Mouse (Mus musculus) lung, postnatal 0 days (tissue): Measurements from ENCODE around the gene Faap100. TPM values are rescaled to one million over a fixed set of nuclear protein-coding genes. Genes with fewer than 3 reads are reported as not detected.

Experiments
- ATAC-seq: fragments of 200-750 bp; cut with Nextera tagmentation; 2 replicates; pipeline ENCODE4 v1.8.0; 2017; ENCODE audit warnings: moderate library complexity
- DNase-seq: peaks from one replicate; pipeline ENCODE4 v3.0.0-alpha.2; 2016; ENCODE audit warnings: low spot score
- H3K27ac ChIP-seq: fragments of 300-500 bp; sonication (generic); 2 replicates; pipeline ENCODE4 v1.5.1; 2014; ENCODE audit warnings: antibody characterized with exemption, mild to moderate bottlenecking, low read length, mixed read lengths
- H3K27me3 ChIP-seq: fragments of 300-500 bp; sonication (generic); replicated peaks from 2 replicates; pipeline ENCODE4 v1.6.1; 2014; ENCODE audit warnings: low read length, mixed read lengths; ENCODE audit not compliant: insufficient read depth
- H3K36me3 ChIP-seq: fragments of 300-500 bp; sonication (generic); 2 replicates; pipeline ENCODE4 v1.6.1; 2014; ENCODE audit warnings: low read length, mixed read lengths; ENCODE audit not compliant: insufficient read depth
- H3K4me1 ChIP-seq: fragments of 300-500 bp; sonication (generic); 2 replicates; pipeline ENCODE4 v1.6.1; 2014; ENCODE audit warnings: antibody characterized with exemption, low read depth, low read length, mixed read lengths; ENCODE audit not compliant: insufficient read depth
- H3K4me2 ChIP-seq: fragments of 300-500 bp; sonication (generic); replicated peaks from 2 replicates; pipeline ENCODE4 v1.6.1; 2014; ENCODE audit warnings: low read depth, mild to moderate bottlenecking, low read length, moderate library complexity, mixed read lengths
- H3K4me3 ChIP-seq: fragments of 300-500 bp; sonication (generic); 2 replicates; pipeline ENCODE4 v1.5.1; 2014; ENCODE audit warnings: low read depth, low read length
- H3K9ac ChIP-seq: fragments of 300-500 bp; sonication (generic); replicated peaks from 2 replicates; pipeline ENCODE4 v1.6.1; 2014; ENCODE audit warnings: low read depth, mild to moderate bottlenecking
- H3K9me3 ChIP-seq: fragments of 300-500 bp; sonication (generic); 2 replicates; pipeline ENCODE4 v1.6.1; 2016; ENCODE audit warnings: low read length, mixed read lengths
- CTCF ChIP-seq: IDR thresholded peaks from 2 replicates; pipeline ENCODE4 v1.5.1; 2016; ENCODE audit warnings: antibody characterized with exemption, mild to moderate bottlenecking
- EP300 ChIP-seq: IDR thresholded peaks from 2 replicates; pipeline ENCODE4 v1.6.1; 2016; ENCODE audit warnings: antibody characterized with exemption, mild to moderate bottlenecking, control low read depth
- WGBS: fragments of 180-500 bp; shearing (Covaris S2); extraction: QIAGEN DNeasy Blood & Tissue Kit; methylation state at CpG from one replicate; pipeline ENCODE4 v1.1.7; 2014; 5-methylcytosine and 5-hydroxymethylcytosine counted together
- microRNA-seq: library from miRNA; unstranded; fragments of <30 nt; microRNA quantifications from one replicate; pipeline ENCODE4, GENCODE M21; 2016
- polyA plus RNA-seq: library from polyadenylated mRNA; unstranded; fragments of >200 nt; fragmentation: Nextera tagmentation; extraction: Ambion mirVana; gene quantifications from 2 replicates; pipeline ENCODE4 v1.2.1, GENCODE M21; 2015

Gene Faap100
- polyA plus RNA-seq, 1 experiment from 2014 or later: 18.1 TPM

DNA sequence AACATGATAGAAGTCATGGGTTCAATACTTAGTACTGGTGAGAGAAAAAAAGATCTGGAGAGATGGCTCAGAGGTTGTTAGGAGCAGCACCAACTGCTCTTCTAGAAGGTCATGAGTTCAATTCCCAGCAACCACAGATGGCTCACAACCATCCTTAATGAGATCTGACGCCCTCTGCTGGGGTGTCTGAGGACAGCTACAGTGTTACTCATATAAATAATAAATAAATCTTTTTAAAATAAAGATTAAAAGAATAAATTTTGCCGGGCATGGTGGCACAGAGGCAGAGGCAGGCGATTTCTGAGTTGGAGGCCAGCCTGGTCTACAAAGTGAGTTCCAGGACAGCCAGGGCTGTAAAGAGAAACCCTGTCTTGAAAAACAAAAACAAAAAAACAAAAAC is 39.8 kb downstream of the Faap100 start:
- H3K36me3 ChIP-seq: no peaks in the 10 kb centered on the region
- no peak overlapping the region for H3K9ac ChIP-seq
- no peaks in the 10 kb centered on the region for H3K27me3 ChIP-seq
- H3K4me3 ChIP-seq: no peak overlapping the region
- H3K9me3 ChIP-seq: no peaks in the 10 kb centered on the region
- WGBS: 67% methylated on average over 3 of the region's 3 CpGs
- no peak overlapping the region for H3K4me2 ChIP-seq
- no peaks in the 10 kb centered on the region for H3K4me1 ChIP-seq
- no peak for DNase-seq
- TF ChIP-seq EP300 (no peak), CTCF (no peak)
- no peak for ATAC-seq
- H3K27ac ChIP-seq: no peak overlapping the region

DNA sequence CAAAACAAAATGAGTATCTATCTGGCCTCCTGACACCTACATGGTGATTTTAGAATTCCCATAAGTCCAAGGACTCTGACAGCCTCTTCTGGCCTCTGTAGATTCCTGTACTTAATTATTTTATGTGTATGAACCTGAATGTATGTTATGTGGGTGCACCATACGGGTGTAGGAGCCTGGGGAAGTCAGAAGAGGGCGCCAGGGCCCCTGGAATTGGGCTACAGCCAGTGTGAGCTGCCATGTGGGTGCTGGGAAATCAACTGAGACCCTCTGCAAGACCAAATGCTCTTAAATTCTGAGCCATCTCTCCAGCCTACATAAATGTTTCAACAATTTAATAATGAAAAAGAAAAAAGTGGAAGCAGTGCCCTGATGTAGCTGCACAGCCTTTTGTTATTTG is 41.1 kb downstream of the Faap100 start:
- Histone ChIP-seq H3K4me1 (no peaks in the 10 kb centered on the region), H3K27ac (no peak overlapping the region), H3K9ac (no peak overlapping the region), H3K36me3 (no peaks in the 10 kb centered on the region), H3K4me2 (no peak overlapping the region), H3K9me3 (no peaks in the 10 kb centered on the region), H3K4me3 (no peak overlapping the region), H3K27me3 (no peaks in the 10 kb centered on the region)
- ATAC-seq (no peak), DNase-seq (peak; percentile 3)
- WGBS: 23% methylated on average over 2 of the region's 2 CpGs
- TF ChIP-seq EP300 (no peak), CTCF (no peak)

DNA sequence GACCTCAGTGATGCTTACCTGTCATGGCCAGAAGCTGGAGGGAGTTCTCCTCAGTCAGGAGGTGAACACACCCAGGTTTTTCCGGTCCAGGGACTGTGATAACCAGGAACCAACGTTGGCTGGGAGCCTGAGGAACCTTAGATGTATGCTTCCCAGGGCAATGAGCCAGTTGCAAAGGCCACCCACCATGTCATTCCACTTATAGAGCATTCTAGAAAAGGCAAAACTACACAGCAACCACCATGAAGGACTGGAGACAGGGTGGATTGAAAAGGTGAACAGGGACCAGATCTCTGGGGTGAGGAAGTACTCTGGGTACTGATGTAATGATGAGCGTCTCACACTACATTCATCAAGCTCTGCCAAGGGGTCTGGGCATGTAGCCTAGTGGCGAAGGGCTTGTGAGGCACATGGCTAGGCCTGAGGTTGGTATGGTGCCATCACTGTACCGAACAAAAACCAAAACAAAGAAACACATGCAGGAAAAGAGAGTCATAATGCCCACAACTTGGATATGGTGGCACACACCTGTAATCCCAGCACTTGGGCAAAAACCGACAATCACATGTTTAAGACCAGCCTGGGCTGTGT is 43.0 kb downstream of the Faap100 start:
- TF ChIP-seq CTCF (no peak), EP300 (no peak)
- H3K4me1 ChIP-seq: no peaks in the 10 kb centered on the region
- H3K36me3 ChIP-seq: no peaks in the 10 kb centered on the region
- no peak overlapping the region for H3K4me2 ChIP-seq
- 68% methylated on average over 6 of the region's 6 CpGs for WGBS
- no peak for DNase-seq
- no peak for ATAC-seq
- H3K9ac ChIP-seq: no peak overlapping the region
- no peak overlapping the region for H3K4me3 ChIP-seq
- H3K27me3 ChIP-seq: no peaks in the 10 kb centered on the region
- no peak overlapping the region for H3K27ac ChIP-seq
- H3K9me3 ChIP-seq: no peaks in the 10 kb centered on the region

DNA sequence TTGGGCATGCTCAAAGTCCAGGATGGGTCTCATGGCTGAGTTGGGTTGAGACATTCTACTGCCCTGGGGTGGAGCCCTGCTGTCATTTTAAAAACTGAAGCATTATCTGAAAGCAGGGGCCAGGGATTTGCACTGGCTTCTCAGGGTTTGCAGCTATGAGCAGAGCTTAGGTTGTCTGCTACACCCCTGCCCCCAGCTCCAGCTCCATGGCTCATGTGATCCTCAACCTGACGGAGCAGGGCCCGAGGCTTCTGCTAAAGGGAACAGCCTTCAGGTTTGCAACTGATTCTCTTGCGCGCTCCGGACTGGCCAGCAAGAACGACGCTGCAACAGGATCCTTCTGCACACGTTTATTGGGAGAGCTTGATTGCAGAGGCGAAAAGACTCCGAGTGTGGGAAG is 58.4 kb downstream of the Faap100 start:
- Histone ChIP-seq H3K4me3 (no peak overlapping the region), H3K9me3 (no peaks in the 10 kb centered on the region), H3K27me3 (no peaks in the 10 kb centered on the region), H3K9ac (no peak overlapping the region), H3K4me1 (peaks cover 4% of the 10 kb centered on the region; the same call in 1 of the 2 replicates), H3K4me2 (no peak overlapping the region), H3K27ac (no peak overlapping the region), H3K36me3 (no peaks in the 10 kb centered on the region)
- peak; percentile 1 for DNase-seq
- no peak for ATAC-seq
- no peak for TF ChIP-seq CTCF
- no peak for TF ChIP-seq EP300
- 96% methylated on average over 10 of the region's 10 CpGs for WGBS

DNA sequence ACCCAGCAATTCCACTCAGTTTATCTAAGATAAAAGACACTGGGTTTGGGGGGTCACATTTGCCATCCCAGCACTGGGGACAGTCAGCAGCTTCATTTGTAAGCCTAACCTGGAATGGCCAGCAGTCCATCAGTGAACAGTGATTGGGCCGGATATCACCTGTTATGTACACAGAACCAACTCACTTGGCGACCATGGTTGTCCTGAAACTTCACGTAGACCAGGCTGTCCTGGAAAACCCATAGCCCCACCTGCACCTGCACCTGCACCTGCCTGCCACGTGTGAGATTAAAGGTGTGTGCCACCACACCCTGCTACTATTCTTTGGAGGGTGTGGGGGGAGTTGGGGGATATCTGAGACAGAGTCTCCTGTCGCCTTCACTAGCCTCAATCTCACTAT is 59.3 kb downstream of the Faap100 start:
- Histone ChIP-seq H3K4me2 (no peak overlapping the region), H3K4me1 (peaks cover 4% of the 10 kb centered on the region; the same call in 1 of the 2 replicates), H3K27ac (no peak overlapping the region), H3K9ac (no peak overlapping the region), H3K27me3 (no peaks in the 10 kb centered on the region), H3K4me3 (no peak overlapping the region), H3K9me3 (no peaks in the 10 kb centered on the region), H3K36me3 (no peaks in the 10 kb centered on the region)
- peak; percentile 3 for DNase-seq
- ATAC-seq: no peak
- TF ChIP-seq EP300 (no peak), CTCF (no peak)
- 87% methylated on average over 5 of the region's 5 CpGs for WGBS

Small RNAs within 50 kb of the gene (microRNA-seq; reads per million reads assigned to microRNA genes)
- gene Gm23419 (not detected), gene Mir6935 (not detected)

Other genes with a start within 250 kb of the Faap100 start
- gene Slc38a10, start 227.4 kb downstream of the Faap100 start, polyA plus RNA-seq: 66.6 and 69.4 TPM in 2 replicates
- 5.9 and 6.6 TPM in 2 replicates for gene Bahcc1, start 145.8 kb downstream of the Faap100 start, polyA plus RNA-seq
- 1,989 and 2,317 TPM in 2 replicates for gene Actg1, start 30.2 kb downstream of the Faap100 start, polyA plus RNA-seq
- 0.36 and 0.74 TPM in 2 replicates for gene Fscn2, start 17.2 kb downstream of the Faap100 start, polyA plus RNA-seq
- 15.3 and 16.5 TPM in 2 replicates for gene Nploc4, start 58.9 kb upstream of the Faap100 start, polyA plus RNA-seq
- not detected in 2 replicates for gene Tspan10, start 63.9 kb upstream of the Faap100 start, polyA plus RNA-seq
- not detected in 2 replicates for gene Pde6g, start 74.7 kb upstream of the Faap100 start, polyA plus RNA-seq
- 14.9 and 18.9 TPM in 2 replicates for gene Oxld1, start 79.3 kb upstream of the Faap100 start, polyA plus RNA-seq
- 16.5 and 21.1 TPM in 2 replicates for gene Ccdc137, start 79.4 kb upstream of the Faap100 start, polyA plus RNA-seq
- gene Arl16, start 88.8 kb upstream of the Faap100 start, polyA plus RNA-seq: 29.8 and 33.4 TPM in 2 replicates
- 60.6 and 67.7 TPM in 2 replicates for gene Mrpl12, start 105.8 kb upstream of the Faap100 start, polyA plus RNA-seq
- gene Slc25a10, start 113.1 kb upstream of the Faap100 start, polyA plus RNA-seq: 75.4 and 83.4 TPM in 2 replicates
- gene Gcgr, start 151.9 kb upstream of the Faap100 start, polyA plus RNA-seq: 0.61 and 0.76 TPM in 2 replicates
- gene Mcrip1, start 171.0 kb upstream of the Faap100 start, polyA plus RNA-seq: 209 and 215 TPM in 2 replicates
- not detected in 2 replicates for gene Ppp1r27, start 172.4 kb upstream of the Faap100 start, polyA plus RNA-seq
- 551 and 555 TPM in 2 replicates for gene P4hb, start 194.5 kb upstream of the Faap100 start, polyA plus RNA-seq
- 512 TPM in 2 replicates for gene Arhgdia, start 202.9 kb upstream of the Faap100 start, polyA plus RNA-seq
- 149 and 150 TPM in 2 replicates for gene Alyref, start 219.6 kb upstream of the Faap100 start, polyA plus RNA-seq
- gene Anapc11, start 219.7 kb upstream of the Faap100 start, polyA plus RNA-seq: 138 and 151 TPM in 2 replicates
- gene Npb, start 229.7 kb upstream of the Faap100 start, polyA plus RNA-seq: 2.5 and 2.9 TPM in 2 replicates
- gene Pcyt2, start 239.2 kb upstream of the Faap100 start, polyA plus RNA-seq: 93.9 and 102 TPM in 2 replicates
- 45.3 and 46.0 TPM in 2 replicates for gene Sirt7, start 246.5 kb upstream of the Faap100 start, polyA plus RNA-seq